Mouse (Mus musculus) MEL (cell line): ENCODE measurements at regions not wholly inside any gene's neighbourhood (a gene's known extent, or its start where the extent isn't known, plus 50 kb on each side); places are given as distances from the start of the nearest gene placed in this dataset.

ENCODE experiments used
- DNase-seq: peaks from one replicate; pipeline ENCODE4 v3.0.0; 2011; ENCODE audit warnings: low read depth, low spot score
- H3K27ac ChIP-seq: 2 replicates; pipeline ENCODE4 v1.5.1; 2012; ENCODE audit warnings: low read depth, mild to moderate bottlenecking, control low read depth, low read length, moderate library complexity; ENCODE audit not compliant: control insufficient read depth
- H3K27me3 ChIP-seq, 2 experiments: fragments of 150-350 bp in 1 of 2; sonication (generic) in 1 of 2; 2 replicates each; pipeline ENCODE4 v1.6.1; 2012; ENCODE audit warnings: low read length in 2 of 2, mild to moderate bottlenecking in 2 of 2, improper control_type of control experiment in 1 of 2, moderate library complexity in 1 of 2; ENCODE audit not compliant: insufficient read depth in 2 of 2, control insufficient read depth in 1 of 2
- H3K36me3 ChIP-seq, 2 experiments: 2 replicates each; pipeline ENCODE4 v1.6.1; 2012 to 2014; ENCODE audit warnings: low read length in 2 of 2, improper control_type of control experiment in 1 of 2, inconsistent platforms in 1 of 2, mild to moderate bottlenecking in 1 of 2; ENCODE audit not compliant: insufficient read depth in 2 of 2, control insufficient read depth in 1 of 2
- H3K4me1 ChIP-seq, 2 experiments: fragments of 150-350 bp in 1 of 2; sonication (generic) in 1 of 2; 2 replicates each; pipeline ENCODE4 v1.6.1; 2012; ENCODE audit warnings: low read length in 2 of 2, improper control_type of control experiment in 1 of 2, mild to moderate bottlenecking in 1 of 2; ENCODE audit not compliant: insufficient read depth in 2 of 2, control insufficient read depth in 1 of 2
- H3K4me3 ChIP-seq, 2 experiments: fragments of 150-350 bp in 1 of 2; sonication (generic) in 1 of 2; 2 replicates each; pipeline ENCODE4 v1.5.1; 2012; ENCODE audit warnings: low read depth in 2 of 2, low read length in 2 of 2, mild to moderate bottlenecking in 2 of 2, moderate library complexity in 2 of 2, control low read depth in 1 of 2, improper control_type of control experiment in 1 of 2; ENCODE audit not compliant: control insufficient read depth in 1 of 2, insufficient read depth in 1 of 2
- H3K79me2 ChIP-seq: 2 replicates; pipeline ENCODE4 v1.6.1; 2012; ENCODE audit warnings: mild to moderate bottlenecking, low read length, moderate library complexity; ENCODE audit not compliant: control insufficient read depth, poor library complexity, insufficient read depth
- H3K9ac ChIP-seq: 2 replicates; pipeline ENCODE4 v1.6.1; 2012; ENCODE audit warnings: low read depth, mild to moderate bottlenecking, control low read depth, low read length, moderate library complexity; ENCODE audit not compliant: control insufficient read depth, poor library complexity, severe bottlenecking
- H3K9me3 ChIP-seq: fragments of 150-350 bp; sonication (generic); replicated peaks from 2 replicates; pipeline ENCODE4 v1.6.1; 2012; ENCODE audit warnings: mild to moderate bottlenecking, low read length, improper control_type of control experiment, moderate library complexity; ENCODE audit not compliant: insufficient read depth
- ETS1 ChIP-seq: IDR thresholded peaks from 2 replicates; pipeline ENCODE4 v1.6.1; 2012; ENCODE audit warnings: low read depth, mild to moderate bottlenecking, inconsistent platforms, low read length, improper control_type of control experiment, moderate library complexity
- GABPA ChIP-seq: IDR thresholded peaks from 2 replicates; pipeline ENCODE4 v1.6.1; 2012; ENCODE audit warnings: low read depth, mild to moderate bottlenecking, inconsistent platforms, low read length, improper control_type of control experiment, moderate library complexity
- KAT2A ChIP-seq: conservative IDR thresholded peaks from 2 replicates; pipeline ENCODE4 v1.6.1; 2012; ENCODE audit warnings: low read depth, low read length, improper control_type of control experiment, inconsistent platforms
- NELFE ChIP-seq: IDR thresholded peaks from 2 replicates; pipeline ENCODE4 v1.6.1; 2011; ENCODE audit warnings: low read depth, low read length, improper control_type of control experiment

DNA sequence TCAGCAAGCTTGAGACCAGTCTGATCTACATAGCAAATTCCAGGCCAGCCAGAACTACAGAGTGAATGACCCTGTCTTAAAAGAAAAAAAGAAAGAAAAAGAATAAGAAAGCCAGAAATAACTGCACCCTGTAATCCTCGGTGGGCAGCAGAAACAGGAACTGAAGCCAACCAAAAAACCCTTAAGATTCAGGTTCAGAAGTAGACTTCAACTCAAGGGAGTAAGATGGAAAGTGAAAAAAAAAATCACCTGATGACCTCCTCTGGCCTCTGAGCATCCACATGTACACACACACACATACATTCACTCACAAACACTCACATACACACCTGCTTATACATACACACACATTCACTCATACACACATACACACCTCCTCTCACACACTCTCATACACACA is 77.4 kb downstream of the Tmem130 start:
- H3K27me3 ChIP-seq, result no peaks in the 10 kb centered on the region
- H3K4me3 ChIP-seq, result no peak overlapping the region

More for the DNA sequence above, 77.4 kb downstream of the Tmem130 start:
- H3K9ac ChIP-seq, result no peak overlapping the region
- no peak for DNase-seq
- H3K36me3 ChIP-seq, result no peaks in the 10 kb centered on the region
- no peak overlapping the region for H3K27ac ChIP-seq
- no peaks in the 10 kb centered on the region for H3K79me2 ChIP-seq
- H3K9me3 ChIP-seq, result no peaks in the 10 kb centered on the region
- no peak for TF ChIP-seq ETS1
- no peak for TF ChIP-seq NELFE
- TF ChIP-seq KAT2A, result no peak
- no peak for TF ChIP-seq GABPA
- no peaks in the 10 kb centered on the region for H3K4me1 ChIP-seq
